Mouse (Mus musculus) ES-E14 (cell line): ENCODE data around the gene Susd4.

ENCODE experiments used
- CHD2 ChIP-seq: IDR thresholded peaks from 2 replicates; pipeline ENCODE4 v1.6.1; 2014; ENCODE audit warnings: mild to moderate bottlenecking, low read depth, low read length, inconsistent platforms
- HCFC1 ChIP-seq: IDR thresholded peaks from 2 replicates; pipeline ENCODE4 v1.6.1; 2012; ENCODE audit warnings: low read length, inconsistent platforms, borderline replicate concordance; ENCODE audit not compliant: insufficient read depth
- MAFK ChIP-seq: IDR thresholded peaks from 2 replicates; pipeline ENCODE4 v1.6.1; 2014; ENCODE audit warnings: mild to moderate bottlenecking, low read depth, low read length, inconsistent platforms; ENCODE audit not compliant: insufficient read depth
- ZC3H11A ChIP-seq: IDR thresholded peaks from 2 replicates; pipeline ENCODE4 v1.6.1; 2012; ENCODE audit warnings: low read depth, mild to moderate bottlenecking, inconsistent platforms, low read length, borderline replicate concordance
- ZNF384 ChIP-seq: IDR thresholded peaks from 2 replicates; pipeline ENCODE4 v1.6.1; 2012; ENCODE audit warnings: low read depth, low read length, inconsistent platforms

DNA sequence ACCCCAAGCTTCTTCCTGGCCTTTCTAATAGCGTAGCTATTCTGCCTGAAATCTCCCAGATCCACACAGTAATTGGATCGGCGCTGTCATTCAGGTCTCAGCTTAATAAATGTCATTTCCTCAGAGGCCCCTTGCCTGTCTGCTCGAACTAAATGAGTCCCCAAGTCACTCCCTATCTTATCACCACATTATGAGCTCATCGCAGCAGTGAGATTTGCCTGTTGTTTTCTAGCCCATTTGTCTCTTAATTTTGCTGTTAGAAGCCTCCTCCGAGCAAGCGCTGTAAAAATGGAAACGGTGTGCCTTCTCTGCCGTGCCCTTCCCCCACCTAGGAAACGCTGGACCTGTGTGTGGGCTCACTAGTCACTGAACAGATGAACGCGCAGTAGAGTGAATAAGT, 85.9 kb downstream of the Susd4 start:
- TF ChIP-seq ZC3H11A (no peak), CHD2 (no peak), HCFC1 (no peak), ZNF384 (no peak), MAFK (no peak)
